Mouse (Mus musculus) brain, embryonic 14.5 days (tissue): ENCODE results near the gene Ramp3.

Experiments
- CTCF ChIP-seq: fragments of 200-500 bp; IDR thresholded peaks from 2 replicates; pipeline ENCODE4 v1.5.1; 2012; ENCODE audit warnings: inconsistent platforms, mild to moderate bottlenecking, moderate library complexity, borderline replicate concordance; ENCODE audit not compliant: insufficient read depth, insufficient read length; ENCODE audit errors: extremely low read depth
- POLR2A ChIP-seq: fragments of 200-500 bp; IDR thresholded peaks from 2 replicates; pipeline ENCODE4 v1.6.1; 2012; ENCODE audit warnings: mild to moderate bottlenecking, inconsistent platforms, borderline replicate concordance; ENCODE audit not compliant: poor library complexity, insufficient read depth, insufficient read length, severe bottlenecking; ENCODE audit errors: extremely low read depth

- no peak for TF ChIP-seq POLR2A
- TF ChIP-seq CTCF: no peak
Observed at GRCm38 (mm10) chr11:6684741-6685140, 26.4 kb downstream of the Ramp3 start.
